Comparison of ENCODE assay signal across 25 mouse cellular contexts in the genomic region with DNA sequence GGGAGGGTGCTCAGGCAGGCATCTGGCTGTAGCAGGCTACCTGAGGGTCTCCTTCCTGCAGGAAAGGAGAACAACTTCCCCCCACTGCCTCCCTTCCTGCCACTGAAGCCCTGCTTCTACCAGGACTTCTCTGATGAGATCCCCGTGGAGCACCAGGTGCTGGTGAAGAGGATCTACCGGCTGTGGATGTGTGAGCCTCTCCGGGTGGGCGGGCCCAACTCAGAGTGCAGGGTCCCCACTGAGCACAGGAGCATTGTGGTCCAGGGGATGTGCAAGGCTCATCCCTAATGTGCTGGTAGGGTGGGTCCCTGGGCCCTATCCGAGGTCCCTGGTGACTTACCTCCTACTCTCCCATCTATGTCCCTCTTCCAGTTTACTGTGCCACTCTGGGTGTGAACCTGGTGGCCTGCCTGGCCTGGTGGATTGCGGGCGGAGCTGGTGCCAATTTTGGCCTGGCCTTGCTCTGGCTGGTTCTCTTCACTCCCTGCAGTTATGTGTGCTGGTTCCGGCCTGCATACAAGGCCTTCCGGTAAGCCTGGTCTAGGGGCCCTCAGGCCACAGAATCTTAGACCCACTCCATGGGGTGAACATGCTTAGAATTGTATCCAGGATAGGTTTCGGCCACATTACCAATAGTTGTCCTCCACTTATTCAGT. TPM values are rescaled to one million over a fixed set of nuclear protein-coding genes. Genes with fewer than 3 reads are reported as not detected.
A peak's percentile ranks its signal among the peaks of the same experiment; 100 is the strongest.
DNase-seq lines count a peak whose midpoint lies in the region; ATAC-seq and TF ChIP-seq lines count a peak whose summit lies in the region.
"Had no signal": no experiment of that assay in that cellular context is flagged by ENCODE, and none has a peak within 500 bp of the region (broad histone marks: within the 10 kb centered on the region; RNA-seq: fewer than 3 reads in every experiment).

No protein-coding gene starts in this region.

- peak overlapping the region; percentile 21; the same call in 1 of the 2 replicates for H3K9ac ChIP-seq in embryonic facial prominence, embryonic 13.5 days
- no peak overlapping the region for H3K9ac ChIP-seq in hindbrain, embryonic 11.5 days (ENCODE audit: low read depth, low read length)
- no peak overlapping the region for H3K9ac ChIP-seq in kidney, embryonic 14.5 days (ENCODE audit: low read depth, low read length)
- H3K9ac ChIP-seq: hindbrain, embryonic 15.5 days; kidney, embryonic 15.5 days; limb, embryonic 12.5 days had no signal

- H3K27ac ChIP-seq in embryonic facial prominence, embryonic 13.5 days = no peak overlapping the region
- no peak overlapping the region for H3K27ac ChIP-seq in embryonic facial prominence, embryonic 10.5 days (replicated peaks)
- no peak overlapping the region for H3K27ac ChIP-seq in hindbrain, embryonic 10.5 days
- H3K27ac ChIP-seq in hindbrain, embryonic 11.5 days (ENCODE audit: low read depth, low read length) = no peak overlapping the region
- peak overlapping the region; percentile 79 for H3K27ac ChIP-seq in thymus, adult 2 months (ENCODE audit: control insufficient read depth, insufficient read depth, low read length)
- no peak overlapping the region for H3K27ac ChIP-seq in kidney, embryonic 14.5 days (ENCODE audit: low read depth, low read length)
- H3K27ac ChIP-seq: heart, embryonic 10.5 days; hindbrain, embryonic 15.5 days; kidney, embryonic 15.5 days; limb, embryonic 12.5 days had no signal

- H3K4me2 ChIP-seq in embryonic facial prominence, embryonic 13.5 days = no peak overlapping the region
- H3K4me2 ChIP-seq in hindbrain, embryonic 11.5 days (replicated peaks; ENCODE audit: low read depth, low read length) = no peak overlapping the region
- H3K4me2 ChIP-seq in kidney, embryonic 14.5 days (replicated peaks; ENCODE audit: low read depth, low read length) = no peak overlapping the region
- H3K4me2 ChIP-seq: hindbrain, embryonic 15.5 days; kidney, embryonic 15.5 days; limb, embryonic 12.5 days; liver, embryonic 11.5 days had no signal

- no peak for ATAC-seq in embryonic facial prominence, embryonic 13.5 days (ENCODE audit: insufficient number of reproducible peaks, insufficient read depth, low FRiP score, low TSS enrichment, low read depth)
- ATAC-seq in hindbrain, embryonic 11.5 days (ENCODE audit: low FRiP score) = no peak
- ATAC-seq in kidney, embryonic 14.5 days (ENCODE audit: low FRiP score, low TSS enrichment) = no peak
- ATAC-seq: lung, postnatal 0 days had no signal

- TF ChIP-seq CTCF in thymus, adult 2 months (IDR thresholded peaks at IDR 0.05; ENCODE audit: borderline replicate concordance, control insufficient read depth, extremely low read depth, insufficient read depth, low read length, poor library complexity) = no peak

- DNase-seq in embryonic facial prominence, embryonic 10.5 days (ENCODE audit: low spot score) = no peak
- no peak for DNase-seq in hindbrain, embryonic 10.5 days (ENCODE audit: low spot score)
- no peak for DNase-seq in hindbrain, embryonic 11.5 days (ENCODE audit: low spot score)
- DNase-seq in thymus, adult 2 months = no peak
- DNase-seq in thymus, adult 18-20 months = no peak
- DNase-seq: adrenal gland, adult 2 months; adrenal gland, postnatal 36 days; B cell, adult 2 months; gastrocnemius, postnatal 10 days; heart, postnatal 4 days; kidney, adult 11 months; kidney, postnatal 25 days; lung, adult 18-20 months; lung, postnatal 4 days; midbrain, embryonic 14.5 days; retina, postnatal 1 day; right cerebral cortex, postnatal 14 days had no signal

- WGBS in embryonic facial prominence, embryonic 13.5 days = 90% methylated on average over 10 of the region's 10 CpGs
- WGBS in embryonic facial prominence, embryonic 10.5 days = 90% methylated on average over 10 of the region's 10 CpGs
- WGBS in hindbrain, embryonic 10.5 days = 87% methylated on average over 10 of the region's 10 CpGs
- WGBS in hindbrain, embryonic 11.5 days = 94% methylated on average over 10 of the region's 10 CpGs
- 88% methylated on average over 10 of the region's 10 CpGs for WGBS in thymus, adult 2 months
- WGBS in kidney, embryonic 14.5 days = 90% methylated on average over 10 of the region's 10 CpGs

- peaks cover 6% of the 10 kb centered on the region for H3K4me1 ChIP-seq in embryonic facial prominence, embryonic 13.5 days
- H3K4me1 ChIP-seq in embryonic facial prominence, embryonic 10.5 days = peaks cover 5% of the 10 kb centered on the region
- H3K4me1 ChIP-seq in hindbrain, embryonic 10.5 days (replicated peaks) = peaks cover 6% of the 10 kb centered on the region
- no peaks in the 10 kb centered on the region for H3K4me1 ChIP-seq in hindbrain, embryonic 11.5 days (replicated peaks; ENCODE audit: control insufficient read depth, insufficient read depth, low read length)
- H3K4me1 ChIP-seq in thymus, adult 2 months (replicated peaks; ENCODE audit: control insufficient read depth, insufficient read depth, low read length) = peaks cover 73% of the 10 kb centered on the region
- H3K4me1 ChIP-seq in kidney, embryonic 14.5 days (ENCODE audit: control insufficient read depth, insufficient read depth, low read length) = 0 out of 2 replicates have a peak, but pooled peaks cover 2% of the 10 kb centered on the region
- H3K4me1 ChIP-seq: limb, embryonic 12.5 days had no signal

- no peak overlapping the region for H3K4me3 ChIP-seq in embryonic facial prominence, embryonic 13.5 days
- H3K4me3 ChIP-seq in embryonic facial prominence, embryonic 10.5 days = no peak overlapping the region
- H3K4me3 ChIP-seq in hindbrain, embryonic 10.5 days = 0 out of 2 replicates have a peak overlapping the region, but pooled peaks have one; percentile 4
- no peak overlapping the region for H3K4me3 ChIP-seq in hindbrain, embryonic 11.5 days (ENCODE audit: low read depth, low read length)
- H3K4me3 ChIP-seq in thymus, adult 2 months (ENCODE audit: control insufficient read depth, insufficient read depth, low read length) = no peak overlapping the region
- no peak overlapping the region for H3K4me3 ChIP-seq in kidney, embryonic 14.5 days (ENCODE audit: low read length)
- H3K4me3 ChIP-seq: hindbrain, embryonic 15.5 days; kidney, embryonic 15.5 days; limb, embryonic 12.5 days had no signal

- peaks cover 78% of the 10 kb centered on the region for H3K36me3 ChIP-seq in embryonic facial prominence, embryonic 13.5 days
- peaks cover 94% of the 10 kb centered on the region for H3K36me3 ChIP-seq in embryonic facial prominence, embryonic 10.5 days (replicated peaks)
- peaks cover 85% of the 10 kb centered on the region for H3K36me3 ChIP-seq in hindbrain, embryonic 10.5 days
- peaks cover 15% of the 10 kb centered on the region for H3K36me3 ChIP-seq in hindbrain, embryonic 11.5 days (ENCODE audit: control insufficient read depth, insufficient read depth, low read length)
- H3K36me3 ChIP-seq in thymus, adult 2 months (ENCODE audit: control insufficient read depth, insufficient read depth, low read length) = no peaks in the 10 kb centered on the region
- H3K36me3 ChIP-seq in kidney, embryonic 14.5 days (ENCODE audit: control insufficient read depth, insufficient read depth, low read length) = peaks cover 55% of the 10 kb centered on the region

- TF ChIP-seq POLR2A in thymus, adult 2 months (IDR thresholded peaks at IDR 0.05; ENCODE audit: control insufficient read depth, extremely low read depth, insufficient read depth, low read length, poor library complexity) = no peak

- H3K9me3 ChIP-seq in embryonic facial prominence, embryonic 13.5 days = no peaks in the 10 kb centered on the region
- H3K9me3 ChIP-seq in embryonic facial prominence, embryonic 10.5 days = no peaks in the 10 kb centered on the region
- no peaks in the 10 kb centered on the region for H3K9me3 ChIP-seq in hindbrain, embryonic 10.5 days
- H3K9me3 ChIP-seq in hindbrain, embryonic 11.5 days (ENCODE audit: control insufficient read depth, low read length) = no peaks in the 10 kb centered on the region
- no peaks in the 10 kb centered on the region for H3K9me3 ChIP-seq in kidney, embryonic 14.5 days (ENCODE audit: control insufficient read depth, low read length)
- H3K9me3 ChIP-seq: heart, embryonic 10.5 days; hindbrain, embryonic 15.5 days; kidney, embryonic 15.5 days; limb, embryonic 12.5 days had no signal

- no peaks in the 10 kb centered on the region for H3K27me3 ChIP-seq in embryonic facial prominence, embryonic 13.5 days
- no peaks in the 10 kb centered on the region for H3K27me3 ChIP-seq in embryonic facial prominence, embryonic 10.5 days (replicated peaks; ENCODE audit: low read depth, poor library complexity, severe bottlenecking)
- no peaks in the 10 kb centered on the region for H3K27me3 ChIP-seq in hindbrain, embryonic 10.5 days (ENCODE audit: insufficient read depth, poor library complexity, severe bottlenecking)
- H3K27me3 ChIP-seq in hindbrain, embryonic 11.5 days (ENCODE audit: control insufficient read depth, insufficient read depth, low read length) = no peaks in the 10 kb centered on the region
- H3K27me3 ChIP-seq in thymus, adult 2 months (ENCODE audit: control insufficient read depth, insufficient read depth, low read length) = no peaks in the 10 kb centered on the region
- no peaks in the 10 kb centered on the region for H3K27me3 ChIP-seq in kidney, embryonic 14.5 days (ENCODE audit: control insufficient read depth, insufficient read depth, low read length)
- H3K27me3 ChIP-seq: hindbrain, embryonic 15.5 days; kidney, embryonic 15.5 days; limb, embryonic 12.5 days had no signal

RNA-seq across cellular contexts. Expression of gene Gm49322, which starts 3.6 kb away (rescaled TPM):
- 4.3 and 4.6 TPM in 2 replicates for polyA plus RNA-seq in embryonic facial prominence, embryonic 13.5 days (2015; fragmentation: Nextera tagmentation; extraction: Ambion mirVana)
- polyA plus RNA-seq in embryonic facial prominence, embryonic 10.5 days (2016; fragmentation: Nextera tagmentation; extraction: Ambion mirVana) = 5.7 and 6.4 TPM in 2 replicates
- 4.6 and 5.5 TPM in 2 replicates for polyA plus RNA-seq in hindbrain, embryonic 10.5 days (2016; fragmentation: Nextera tagmentation; extraction: Ambion mirVana)
- 1.5 and 1.7 TPM in 2 replicates for polyA plus RNA-seq in hindbrain, embryonic 11.5 days (2014; fragmentation: Nextera tagmentation; extraction: Ambion mirVana)
- polyA plus RNA-seq in thymus, adult 2 months (2012; rRNA removed) = 7.5 and 8.1 TPM in 2 replicates
- 1.9 and 2.5 TPM in 2 replicates for polyA plus RNA-seq in kidney, embryonic 14.5 days (2014; fragmentation: Nextera tagmentation; extraction: Ambion mirVana)

RNA-seq across cellular contexts. Expression of gene Adat3, which starts 6.7 kb away (rescaled TPM):
- polyA plus RNA-seq in embryonic facial prominence, embryonic 13.5 days (2015; fragmentation: Nextera tagmentation; extraction: Ambion mirVana) = 5.9 and 9.1 TPM in 2 replicates
- polyA plus RNA-seq in embryonic facial prominence, embryonic 10.5 days (2016; fragmentation: Nextera tagmentation; extraction: Ambion mirVana) = 10.9 and 14.1 TPM in 2 replicates
- 11.0 and 11.3 TPM in 2 replicates for polyA plus RNA-seq in hindbrain, embryonic 10.5 days (2016; fragmentation: Nextera tagmentation; extraction: Ambion mirVana)
- 5.8 and 7.4 TPM in 2 replicates for polyA plus RNA-seq in hindbrain, embryonic 11.5 days (2014; fragmentation: Nextera tagmentation; extraction: Ambion mirVana)
- polyA plus RNA-seq in thymus, adult 2 months (2012; rRNA removed) = 42.9 and 48.2 TPM in 2 replicates
- 8.0 and 8.8 TPM in 2 replicates for polyA plus RNA-seq in kidney, embryonic 14.5 days (2014; fragmentation: Nextera tagmentation; extraction: Ambion mirVana)

RNA-seq across cellular contexts. Expression of gene Scamp4, which starts 6.7 kb away (rescaled TPM):
- 79.6 and 95.1 TPM in 2 replicates for polyA plus RNA-seq in embryonic facial prominence, embryonic 13.5 days (2015; fragmentation: Nextera tagmentation; extraction: Ambion mirVana)
- polyA plus RNA-seq in embryonic facial prominence, embryonic 10.5 days (2016; fragmentation: Nextera tagmentation; extraction: Ambion mirVana) = 84.8 and 88.2 TPM in 2 replicates
- 89.9 and 92.0 TPM in 2 replicates for polyA plus RNA-seq in hindbrain, embryonic 10.5 days (2016; fragmentation: Nextera tagmentation; extraction: Ambion mirVana)
- 64.1 and 68.7 TPM in 2 replicates for polyA plus RNA-seq in hindbrain, embryonic 11.5 days (2014; fragmentation: Nextera tagmentation; extraction: Ambion mirVana)
- polyA plus RNA-seq in thymus, adult 2 months (2012; rRNA removed) = 151 and 156 TPM in 2 replicates
- polyA plus RNA-seq in kidney, embryonic 14.5 days (2014; fragmentation: Nextera tagmentation; extraction: Ambion mirVana) = 88.5 and 103 TPM in 2 replicates

RNA-seq across cellular contexts. Expression of gene Csnk1g2, which starts 13.2 kb away (rescaled TPM):
- 131 and 169 TPM in 2 replicates for polyA plus RNA-seq in embryonic facial prominence, embryonic 13.5 days (2015; fragmentation: Nextera tagmentation; extraction: Ambion mirVana)
- 198 TPM in 2 replicates for polyA plus RNA-seq in embryonic facial prominence, embryonic 10.5 days (2016; fragmentation: Nextera tagmentation; extraction: Ambion mirVana)
- polyA plus RNA-seq in hindbrain, embryonic 10.5 days (2016; fragmentation: Nextera tagmentation; extraction: Ambion mirVana) = 169 and 180 TPM in 2 replicates
- 71.1 and 85.6 TPM in 2 replicates for polyA plus RNA-seq in hindbrain, embryonic 11.5 days (2014; fragmentation: Nextera tagmentation; extraction: Ambion mirVana)
- polyA plus RNA-seq in thymus, adult 2 months (2012; rRNA removed) = 492 and 499 TPM in 2 replicates
- 127 and 134 TPM in 2 replicates for polyA plus RNA-seq in kidney, embryonic 14.5 days (2014; fragmentation: Nextera tagmentation; extraction: Ambion mirVana)

RNA-seq across cellular contexts. Expression of gene Abhd17a, which starts 19.3 kb away (rescaled TPM):
- polyA plus RNA-seq in embryonic facial prominence, embryonic 13.5 days (2015; fragmentation: Nextera tagmentation; extraction: Ambion mirVana) = 84.6 and 85.3 TPM in 2 replicates
- polyA plus RNA-seq in embryonic facial prominence, embryonic 10.5 days (2016; fragmentation: Nextera tagmentation; extraction: Ambion mirVana) = 79.8 and 84.9 TPM in 2 replicates
- polyA plus RNA-seq in hindbrain, embryonic 10.5 days (2016; fragmentation: Nextera tagmentation; extraction: Ambion mirVana) = 89.1 and 109 TPM in 2 replicates
- 98.8 and 108 TPM in 2 replicates for polyA plus RNA-seq in hindbrain, embryonic 11.5 days (2014; fragmentation: Nextera tagmentation; extraction: Ambion mirVana)
- 310 and 359 TPM in 2 replicates for polyA plus RNA-seq in thymus, adult 2 months (2012; rRNA removed)
- 125 and 130 TPM in 2 replicates for polyA plus RNA-seq in kidney, embryonic 14.5 days (2014; fragmentation: Nextera tagmentation; extraction: Ambion mirVana)
